Mouse (Mus musculus): Measurements from ENCODE around the gene Hibch.
"Not testable (repeated sequence)": the region's sequence is repeated elsewhere in the genome, so short reads cannot be mapped to it uniquely, and the experiment has no call there.

Hibch gene

GRCm38 (mm10) chr1:52844782-52845665 lies at the start of gene Hibch:
TSS of gene Hibch (plus strand) at chr1:52844929.
- DNase-seq (ENCODE audit: low spot score), result peak; percentile 94

DNA sequence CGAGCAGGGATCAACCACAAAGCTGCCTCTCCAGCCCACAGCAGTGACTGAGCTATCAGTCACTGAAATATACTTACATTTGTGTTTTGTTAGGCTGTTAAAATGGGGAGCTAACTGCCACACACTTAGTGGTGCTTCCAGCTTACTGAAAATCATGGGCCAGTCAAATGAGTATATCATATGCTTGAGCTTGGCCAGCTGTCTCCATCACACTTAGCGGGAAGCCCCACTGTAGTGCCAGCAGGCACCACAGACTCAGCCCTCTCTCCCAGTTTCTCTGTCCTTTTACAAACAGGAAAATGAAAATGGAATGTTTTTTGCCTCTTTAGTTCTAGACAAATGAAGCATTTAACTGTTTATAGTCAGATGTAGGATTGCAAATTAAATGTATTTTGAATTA lies 48.8 kb upstream of the Hibch start:
- DNase-seq (ENCODE audit: low spot score), result no peak

DNA sequence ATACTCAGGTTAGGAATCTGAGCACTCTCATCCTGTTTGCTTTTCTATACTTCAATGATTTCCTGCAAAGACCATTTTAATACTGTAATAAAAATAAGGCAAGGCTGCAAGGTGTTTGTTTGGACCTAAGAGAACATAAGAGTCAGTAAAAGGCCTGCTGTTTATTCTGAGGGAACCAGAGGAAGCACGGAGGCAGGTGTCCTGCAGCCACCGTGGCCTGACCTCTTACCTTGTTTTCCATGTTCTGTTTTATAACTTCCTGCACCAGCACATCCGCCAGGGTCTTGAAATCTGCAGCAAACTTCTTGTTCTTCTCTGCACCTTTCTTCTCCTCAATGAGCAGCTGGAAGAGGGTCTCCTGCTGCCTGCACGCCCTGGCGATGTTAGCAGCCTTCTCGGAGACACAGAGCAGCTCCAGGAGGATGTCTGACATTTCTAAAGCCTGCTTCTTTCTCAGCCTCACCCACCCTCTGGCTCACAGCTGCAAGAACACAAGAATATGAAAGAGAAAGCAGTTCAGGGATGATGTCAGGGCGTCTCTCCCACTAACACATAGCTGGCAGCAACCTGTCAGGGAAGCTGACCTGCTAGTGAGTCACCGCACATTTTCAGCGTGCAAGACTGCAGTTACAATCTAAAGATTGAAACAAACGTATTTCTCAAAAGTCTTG lies 45.5 kb upstream of the Hibch start:
- DNase-seq (ENCODE audit: low spot score), result no peak

GRCm38 (mm10) chr1:52799772-52800171 lies 45.0 kb upstream of the Hibch start:
- DNase-seq (ENCODE audit: low spot score), result no peak

DNA sequence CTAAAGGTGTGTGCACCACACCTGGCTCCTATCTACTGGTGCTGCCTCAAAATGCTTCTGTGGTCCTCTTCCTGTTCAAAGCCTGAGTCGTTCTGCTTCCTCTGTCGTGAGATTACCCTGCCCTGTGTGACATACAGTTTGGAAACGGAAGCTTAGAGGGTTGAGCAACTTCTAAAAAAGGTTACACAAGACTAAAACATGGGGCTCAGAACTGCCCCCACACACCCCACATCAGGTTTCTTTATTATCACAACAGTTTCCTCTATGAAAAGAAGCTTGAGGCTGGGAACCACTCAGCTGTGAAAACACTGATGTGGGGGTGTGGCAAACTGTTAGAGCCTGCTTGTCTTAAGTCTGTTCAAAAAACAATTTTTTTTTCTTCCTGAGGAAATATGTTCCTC lies 44.4 kb upstream of the Hibch start:
- DNase-seq (ENCODE audit: low spot score), result no peak

GRCm38 (mm10) chr1:52801651-52802050 lies 43.1 kb upstream of the Hibch start:
- DNase-seq (ENCODE audit: low spot score), result no peak

DNA sequence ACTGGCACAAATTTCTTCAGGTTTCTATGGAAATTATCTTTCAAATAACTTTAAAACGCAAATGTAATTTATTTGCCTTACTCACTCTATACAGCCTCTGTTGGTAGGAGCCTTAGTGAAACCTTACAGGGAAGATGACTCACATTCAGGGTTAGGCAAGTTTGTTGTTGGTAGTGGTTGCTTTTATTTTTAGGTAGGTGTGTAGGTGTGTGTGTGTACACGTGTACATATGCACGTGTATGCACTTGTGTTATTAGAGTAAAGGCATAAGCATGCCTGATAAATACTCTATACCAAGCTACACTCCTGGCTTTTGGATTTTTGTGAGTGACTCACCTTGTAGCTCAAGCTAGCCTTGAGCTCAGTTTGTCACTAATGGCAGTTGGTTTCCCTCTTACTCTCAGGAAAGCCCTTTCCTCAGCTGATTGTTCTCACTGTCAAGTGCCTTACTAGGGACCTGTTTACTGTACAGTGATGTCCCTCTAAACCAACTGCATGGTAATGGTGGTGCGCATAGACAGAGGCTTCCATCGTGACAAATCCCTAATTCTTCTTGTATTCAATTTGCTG lies 42.2 kb upstream of the Hibch start:
- no peak for DNase-seq (ENCODE audit: low spot score)

DNA sequence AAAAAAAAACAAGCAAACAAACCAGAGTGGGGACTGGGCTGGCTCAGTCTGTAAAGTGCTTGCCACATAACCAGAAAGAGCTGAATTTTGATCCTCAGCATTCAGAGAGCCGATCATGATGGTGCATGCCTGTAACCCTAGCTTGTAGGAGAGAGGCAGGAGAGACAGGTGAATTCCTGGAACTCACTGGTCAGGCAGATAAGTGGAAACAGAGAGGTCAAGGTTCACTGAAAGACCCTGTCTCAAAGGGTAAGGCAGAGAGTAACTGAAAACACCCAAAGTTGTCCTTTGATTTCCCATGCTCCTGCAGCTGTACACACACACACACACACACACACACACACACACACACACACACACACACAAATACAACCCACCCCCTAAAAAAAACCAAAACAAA lies 39.7 kb upstream of the Hibch start:
- no peak for DNase-seq (ENCODE audit: low spot score)

DNA sequence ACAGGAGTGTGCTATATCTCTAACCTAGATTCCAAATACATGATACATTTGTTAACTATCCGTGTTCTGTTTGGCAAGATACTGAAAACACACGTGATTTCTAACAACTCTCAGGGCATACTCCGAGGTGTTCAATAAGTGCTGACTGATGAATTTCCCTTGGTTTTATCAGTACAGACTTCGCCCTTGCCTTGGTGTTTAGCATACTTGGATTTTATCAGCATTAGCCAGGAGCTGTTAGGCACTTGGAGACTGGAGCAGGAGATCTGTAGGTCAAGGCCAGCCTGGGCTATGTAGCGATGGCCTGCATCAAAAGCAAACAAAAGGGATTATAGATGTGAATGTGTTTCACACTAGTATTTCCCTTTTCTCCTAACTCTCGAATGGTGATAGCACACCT lies 36.3 kb upstream of the Hibch start:
- DNase-seq (ENCODE audit: low spot score), result no peak

- DNase-seq (ENCODE audit: low spot score), result no peak
These were observed 28.4 kb upstream of the Hibch start for GRCm38 (mm10) chr1:52816232-52816891.

- peak; percentile 71 for DNase-seq (ENCODE audit: low spot score)
These were observed 27.6 kb upstream of the Hibch start, which contains the start of gene Inpp1 for GRCm38 (mm10) chr1:52816910-52817812. TSS of gene Inpp1 (minus strand) at chr1:52817688.

DNA sequence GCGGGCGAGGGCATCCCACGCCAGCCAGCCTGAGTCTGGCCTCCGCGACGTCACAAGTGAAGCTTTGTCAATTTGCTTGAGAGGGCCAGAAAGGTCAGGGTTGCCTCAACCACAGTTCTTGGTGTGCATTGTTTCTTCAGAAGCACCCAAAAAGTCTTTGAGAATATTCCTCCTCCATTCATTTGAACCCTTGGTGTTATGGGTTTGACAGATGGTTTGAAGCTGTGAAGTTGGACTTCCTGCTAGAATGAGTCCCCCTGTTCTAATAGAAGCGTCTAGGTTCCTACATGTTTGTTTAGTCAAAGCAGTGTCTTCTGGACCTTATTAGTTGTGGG lies 26.9 kb upstream of the Hibch start:
- DNase-seq (ENCODE audit: low spot score), result no peak

GRCm38 (mm10) chr1:52839099-52839498 lies 5.6 kb upstream of the Hibch start:
- no peak for DNase-seq (ENCODE audit: low spot score)

GRCm38 (mm10) chr1:52844354-52844753 lies 375 bp upstream of the Hibch start:
- no peak for DNase-seq (ENCODE audit: low spot score)

- DNase-seq (ENCODE audit: low spot score), result no peak
These were observed 1.8 kb downstream of the Hibch start for GRCm38 (mm10) chr1:52846556-52846955.

- no peak for DNase-seq (ENCODE audit: low spot score)
These were observed 4.7 kb downstream of the Hibch start for GRCm38 (mm10) chr1:52849422-52849821.

- not testable (repeated sequence) for DNase-seq (ENCODE audit: low spot score)
These were observed 9.3 kb downstream of the Hibch start for GRCm38 (mm10) chr1:52854029-52854428.

GRCm38 (mm10) chr1:52855904-52856601 lies 11.3 kb downstream of the Hibch start:
- no peak for DNase-seq (ENCODE audit: low spot score)

- no peak for DNase-seq (ENCODE audit: low spot score)
These were observed 19.5 kb downstream of the Hibch start for GRCm38 (mm10) chr1:52864220-52864619.

DNA sequence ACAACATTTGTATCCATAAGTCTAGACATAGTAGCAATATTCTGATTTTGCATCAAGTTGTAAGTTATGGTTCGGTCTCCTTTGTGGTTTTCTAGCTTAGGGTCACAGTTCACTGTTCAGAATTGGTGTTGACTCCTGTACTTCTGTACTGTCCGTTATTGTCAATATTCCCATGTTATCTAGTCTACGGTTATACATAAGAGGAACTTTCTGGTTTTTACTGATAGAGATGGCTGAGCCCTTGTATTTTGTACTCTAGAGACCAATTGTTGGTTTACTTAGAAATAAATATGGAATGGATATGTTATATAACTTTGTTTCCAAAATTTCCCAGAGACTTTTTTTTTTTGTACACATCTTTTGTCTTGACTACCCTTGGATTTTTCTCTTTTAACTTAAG lies 21.3 kb downstream of the Hibch start:
- DNase-seq (ENCODE audit: low spot score), result no peak

GRCm38 (mm10) chr1:52867876-52868275 lies 23.1 kb downstream of the Hibch start:
- DNase-seq (ENCODE audit: low spot score), result no peak
